Mouse (Mus musculus) MEL-GATA-1-ER (cell line): ENCODE measurements around the gene Prkrip1.
"Not testable (repeated sequence)": the region's sequence is repeated elsewhere in the genome, so short reads cannot be mapped to it uniquely, and the experiment has no call there.

Source experiments
- DNase-seq: peaks from one replicate; pipeline ENCODE4 v3.0.0-alpha.2; 2012; ENCODE audit warnings: low read depth; ENCODE audit errors: extremely low read depth

The Prkrip1 gene

GRCm38 (mm10) chr5:136212716-136213115, 14.0 kb upstream of the Prkrip1 start:
- no peak for DNase-seq

GRCm38 (mm10) chr5:136211341-136212102, 12.8 kb upstream of the Prkrip1 start:
- DNase-seq: not testable (repeated sequence)

GRCm38 (mm10) chr5:136210549-136210948, 11.8 kb upstream of the Prkrip1 start:
- no peak for DNase-seq

GRCm38 (mm10) chr5:136201832-136202231, 3.1 kb upstream of the Prkrip1 start:
- no peak for DNase-seq

- peak; percentile 18 for DNase-seq
Measured at GRCm38 (mm10) chr5:136199526-136199925, 763 bp upstream of the Prkrip1 start.

GRCm38 (mm10) chr5:136191870-136192269, 6.9 kb downstream of the Prkrip1 start:
- DNase-seq: no peak

- peak; percentile 41 for DNase-seq
Measured at GRCm38 (mm10) chr5:136186723-136187122, 12.0 kb downstream of the Prkrip1 start.

- DNase-seq: peak; percentile 23
Measured at GRCm38 (mm10) chr5:136183766-136184165, 15.0 kb downstream of the Prkrip1 start.

- DNase-seq: peak; percentile 73
Measured at GRCm38 (mm10) chr5:136182830-136183229, 15.9 kb downstream of the Prkrip1 start.

GRCm38 (mm10) chr5:136182049-136182448, 16.7 kb downstream of the Prkrip1 start:
- no peak for DNase-seq

- DNase-seq: no peak
Measured at GRCm38 (mm10) chr5:136181197-136181596, 17.6 kb downstream of the Prkrip1 start.

- no peak for DNase-seq
Measured at GRCm38 (mm10) chr5:136179594-136179993, 19.2 kb downstream of the Prkrip1 start.

- peak; percentile 75 for DNase-seq
Measured at GRCm38 (mm10) chr5:136173606-136174463, 24.9 kb downstream of the Prkrip1 start.

GRCm38 (mm10) chr5:136172939-136173338, 25.8 kb downstream of the Prkrip1 start:
- DNase-seq: no peak

GRCm38 (mm10) chr5:136171363-136172341, 27.1 kb downstream of the Prkrip1 start:
- DNase-seq: peak; percentile 41

- DNase-seq: peak; percentile 36
Measured at GRCm38 (mm10) chr5:136170512-136171362, 28.0 kb downstream of the Prkrip1 start, which contains the start of gene Orai2. TSS of gene Orai2 (minus strand) at chr5:136170713.

GRCm38 (mm10) chr5:136169626-136170511, 28.9 kb downstream of the Prkrip1 start:
- DNase-seq: peak; percentile 61

GRCm38 (mm10) chr5:136168071-136168470, 30.7 kb downstream of the Prkrip1 start:
- no peak for DNase-seq

GRCm38 (mm10) chr5:136167296-136167695, 31.5 kb downstream of the Prkrip1 start:
- no peak for DNase-seq
